Mouse (Mus musculus) heart, postnatal 25 days (tissue): Measurements from ENCODE around the gene R3hdm1. TPM values are rescaled to one million over a fixed set of nuclear protein-coding genes. Genes with fewer than 3 reads are reported as not detected.
A peak's percentile ranks its signal among the peaks of the same experiment; 100 is the strongest.

Experiments
- DNase-seq: peaks from one replicate; pipeline ENCODE4 v3.0.0; 2022; ENCODE audit warnings: low spot score
- intact Hi-C: fragments of 180-260 bp; cut with DNase I; formaldehyde crosslinking; loops from one replicate; pipeline ENCODE4 v1.15.1; 2025
- microRNA-seq: library from miRNA; unstranded; fragments of <30 nt; microRNA quantifications from one replicate; pipeline ENCODE4 v1.2.0, GENCODE M21; 2022
- total RNA-seq, 2 experiments: library from RNA; stranded (reverse); gene quantifications; 2 replicates each; pipeline ENCODE4 v1.2.3; 2021

R3hdm1 gene
- total RNA-seq, 2 experiments from 2014 or later = 50.2 to 51.6 TPM

- intact Hi-C loops = no loop called here
- no peak for DNase-seq
These were observed 172.8 kb downstream of the R3hdm1 start for GRCm38 (mm10) chr1:128275908-128276307.

GRCm38 (mm10) chr1:128278563-128278962 is 175.5 kb downstream of the R3hdm1 start:
- intact Hi-C loops = no loop called here

DNA sequence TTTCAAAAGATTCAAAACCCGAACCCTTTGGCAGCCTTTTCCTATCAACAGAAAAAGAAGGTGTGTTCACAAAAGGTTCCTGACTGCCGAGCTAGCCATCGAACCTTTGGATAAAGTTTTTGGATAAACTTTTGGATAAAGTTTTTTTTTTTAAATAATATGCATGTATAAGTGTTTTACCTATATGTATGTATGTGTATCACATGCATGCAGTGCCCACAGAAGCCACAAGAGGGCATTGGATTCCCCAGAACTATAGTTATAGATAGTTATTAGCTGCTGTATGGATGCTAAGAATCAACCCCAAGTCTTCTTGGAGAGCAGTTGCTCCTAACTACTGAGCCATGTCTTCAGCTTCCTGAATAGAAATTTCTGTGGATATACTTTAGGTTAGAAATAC is 178.7 kb downstream of the R3hdm1 start:
- intact Hi-C loops = loop anchor here (5.0 kb wide), 1 partner anchor 551 kb away; no protein-coding TSS in a partner anchor
- DNase-seq = no peak

More at GRCm38 (mm10) chr1:128278563-128278962, 175.5 kb downstream of the R3hdm1 start:
- no peak for DNase-seq

DNA sequence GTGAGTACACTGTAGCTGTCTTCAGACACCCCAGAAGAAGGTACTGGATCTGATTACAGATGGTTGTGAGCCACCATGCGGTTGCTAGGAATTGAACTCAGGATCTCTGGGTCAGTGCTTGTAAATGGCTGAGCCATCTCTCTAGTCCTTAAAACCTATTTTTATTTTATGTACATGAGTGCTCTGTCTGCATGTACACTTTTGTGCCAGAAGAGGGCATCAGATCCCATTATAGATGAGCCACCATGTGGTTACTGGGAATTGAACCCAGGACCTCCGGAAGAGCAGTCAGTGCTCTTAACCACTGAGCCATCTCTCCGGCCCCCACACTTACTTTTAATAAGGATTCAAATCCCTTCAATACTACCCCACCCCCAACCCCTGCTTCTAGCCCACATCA is 179.8 kb downstream of the R3hdm1 start:
- intact Hi-C loops = loop anchor here (5.0 kb wide), 1 partner anchor 549 kb away; no protein-coding TSS in a partner anchor

GRCm38 (mm10) chr1:128284157-128284690 is 181.1 kb downstream of the R3hdm1 start:
- intact Hi-C loops = loop anchor here (5.0 kb wide), 1 partner anchor 548 kb away; no protein-coding TSS in a partner anchor

More for the DNA sequence above, 179.8 kb downstream of the R3hdm1 start:
- DNase-seq = no peak

DNA sequence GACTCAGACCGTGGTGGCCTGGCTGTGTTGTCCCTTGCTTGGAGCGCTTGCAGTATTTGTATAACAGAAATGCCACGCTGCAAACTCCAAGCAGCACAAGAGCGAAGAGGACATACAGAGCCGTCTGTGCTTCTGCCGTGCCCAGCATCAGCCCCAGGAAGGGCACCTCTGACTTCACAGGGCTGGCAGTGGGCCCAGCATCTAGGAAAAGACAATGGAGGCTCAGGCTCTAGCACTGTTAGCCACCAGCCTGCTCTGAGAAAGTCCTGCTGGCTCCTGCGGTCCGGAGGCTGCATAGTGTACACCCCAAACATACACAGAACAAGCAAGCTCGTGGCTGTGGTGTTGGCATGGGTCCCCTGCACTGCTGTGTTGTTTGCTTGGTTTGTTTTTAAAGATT is 182.0 kb downstream of the R3hdm1 start:
- no peak for DNase-seq
- intact Hi-C loops = no loop called here

More at GRCm38 (mm10) chr1:128284157-128284690, 181.1 kb downstream of the R3hdm1 start:
- DNase-seq = no peak

Small RNA genes within 50 kb of the gene (microRNA-seq; reads per million reads assigned to microRNA genes)
- 230 reads per million, percentile 66 among the genes with 10 or more reads in this experiment for gene Mir128-1

Other genes with a start within 250 kb of the R3hdm1 start
- gene Map3k19, start 248.3 kb upstream of the R3hdm1 start, total RNA-seq = not detected
- 10 to 100 TPM; 35.0 to 38.0 TPM for gene Rab3gap1, start 234.5 kb upstream of the R3hdm1 start, total RNA-seq
- 1 to 10 TPM; 3.5 to 3.8 TPM for gene Zranb3, start 254 bp upstream of the R3hdm1 start, total RNA-seq
- gene Ubxn4, start 140.7 kb downstream of the R3hdm1 start, total RNA-seq = 10 to 100 TPM; 33.4 to 37.6 TPM
- not detected for gene Lct, start 225.0 kb downstream of the R3hdm1 start, total RNA-seq